Mouse (Mus musculus): ENCODE results near the gene Arl10. TPM values are rescaled to one million over a fixed set of nuclear protein-coding genes. Genes with fewer than 3 reads are reported as not detected.

Arl10 gene
- polyA plus RNA-seq, 1 experiment, result not detected

- under 1% methylated on average over 51 of the region's 51 CpGs for WGBS
- TF ChIP-seq CTCF (IDR thresholded peaks at IDR 0.05; ENCODE audit: insufficient read depth, low read depth, low read length) (no peak), POLR2A (IDR thresholded peaks at IDR 0.05; ENCODE audit: insufficient read depth, low read depth, low read length) (peak; percentile 62; the same call in 1 of the 2 replicates)
- Histone ChIP-seq H3K4me3 (ENCODE audit: insufficient read depth, low read depth, low read length) (peak within 1 kb of the TSS; percentile 96), H3K4me1 (ENCODE audit: control insufficient read depth, insufficient read depth, low read length) (peaks cover 3% of the 10 kb centered on the region; the same call in 1 of the 2 replicates), H3K27ac (ENCODE audit: insufficient read depth, low read depth, low read length) (peak within 1 kb of the TSS; percentile 92)
Observed at GRCm38 (mm10) chr13:54589996-54590951, 15.5 kb downstream of the Arl10 start, which contains the start of the genes Nop16 and Higd2a. Nop16 (minus strand) TSS chr13:54590090. Higd2a (plus strand) TSS chr13:54590207.

DNA sequence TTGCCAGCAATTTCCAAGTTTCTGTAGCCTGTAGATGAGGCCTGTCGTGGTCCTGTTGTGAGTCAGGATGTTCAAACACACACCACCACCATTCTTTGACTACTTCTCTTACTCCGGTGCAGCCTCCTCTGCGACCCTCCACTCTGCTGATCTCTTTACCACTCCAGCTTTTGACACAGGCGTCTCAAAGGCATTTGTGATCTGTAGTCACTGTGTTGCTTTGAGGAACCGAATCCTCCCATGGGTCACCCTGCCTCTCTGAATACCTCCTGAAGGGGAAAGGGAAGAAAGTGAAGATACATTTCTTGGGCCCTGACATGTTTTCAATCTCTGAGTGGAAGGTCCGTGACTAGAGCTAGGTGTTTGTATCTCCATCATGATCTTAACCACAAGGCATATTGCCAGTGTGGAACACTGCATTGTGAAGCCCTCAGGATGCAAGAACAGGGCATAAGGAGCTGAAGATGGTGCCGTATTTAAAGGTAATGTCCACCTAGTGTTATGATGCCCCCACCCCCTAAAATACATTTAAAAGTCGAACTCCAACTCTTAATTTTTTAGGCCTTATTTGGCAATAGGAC is 17.1 kb downstream of the Arl10 start:
- WGBS, result 81% methylated on average over 8 of the region's 8 CpGs
- H3K27ac ChIP-seq (ENCODE audit: insufficient read depth, low read depth, low read length), result no peak overlapping the region
- peaks cover 3% of the 10 kb centered on the region; the same call in 1 of the 2 replicates for H3K4me1 ChIP-seq (ENCODE audit: control insufficient read depth, insufficient read depth, low read length)
- no peak overlapping the region for H3K4me3 ChIP-seq (ENCODE audit: insufficient read depth, low read depth, low read length)
- no peak for TF ChIP-seq POLR2A (IDR thresholded peaks at IDR 0.05; ENCODE audit: insufficient read depth, low read depth, low read length)
- TF ChIP-seq CTCF (IDR thresholded peaks at IDR 0.05; ENCODE audit: insufficient read depth, low read depth, low read length), result no peak

DNA sequence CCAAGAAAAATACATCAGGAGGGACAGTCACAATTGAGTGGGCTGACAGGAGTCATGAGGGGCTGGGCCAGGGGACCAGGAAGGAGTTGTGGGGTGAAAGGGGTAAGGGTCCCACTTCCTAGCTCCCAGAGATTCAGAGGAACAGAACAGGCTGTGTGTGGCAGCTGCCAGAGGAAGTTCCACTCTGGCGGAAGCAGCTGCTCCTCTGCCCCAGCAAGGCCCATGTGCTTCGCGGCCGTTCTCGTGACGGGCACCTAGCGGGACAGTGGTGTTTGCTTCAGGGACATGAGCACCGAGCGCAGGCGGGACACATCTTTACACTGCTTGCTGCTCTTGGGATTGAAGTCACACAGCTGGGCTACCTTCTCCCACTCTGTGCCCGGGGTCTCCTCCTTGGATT is 18.8 kb downstream of the Arl10 start:
- peaks cover 3% of the 10 kb centered on the region; the same call in 1 of the 2 replicates for H3K4me1 ChIP-seq (ENCODE audit: control insufficient read depth, insufficient read depth, low read length)
- no peak overlapping the region for H3K27ac ChIP-seq (ENCODE audit: insufficient read depth, low read depth, low read length)
- 76% methylated on average over 11 of the region's 11 CpGs for WGBS
- TF ChIP-seq CTCF (IDR thresholded peaks at IDR 0.05; ENCODE audit: insufficient read depth, low read depth, low read length) (no peak), POLR2A (IDR thresholded peaks at IDR 0.05; ENCODE audit: insufficient read depth, low read depth, low read length) (no peak)
- no peak overlapping the region for H3K4me3 ChIP-seq (ENCODE audit: insufficient read depth, low read depth, low read length)

- H3K4me3 ChIP-seq (ENCODE audit: insufficient read depth, low read depth, low read length), result no peak overlapping the region
- peaks cover 3% of the 10 kb centered on the region; the same call in 1 of the 2 replicates for H3K4me1 ChIP-seq (ENCODE audit: control insufficient read depth, insufficient read depth, low read length)
- TF ChIP-seq POLR2A (IDR thresholded peaks at IDR 0.05; ENCODE audit: insufficient read depth, low read depth, low read length), result no peak
- no peak for TF ChIP-seq CTCF (IDR thresholded peaks at IDR 0.05; ENCODE audit: insufficient read depth, low read depth, low read length)
- H3K27ac ChIP-seq (ENCODE audit: insufficient read depth, low read depth, low read length), result no peak overlapping the region
- 81% methylated on average over 8 of the region's 8 CpGs for WGBS
Observed at GRCm38 (mm10) chr13:54596107-54596690, 21.4 kb downstream of the Arl10 start.

DNA sequence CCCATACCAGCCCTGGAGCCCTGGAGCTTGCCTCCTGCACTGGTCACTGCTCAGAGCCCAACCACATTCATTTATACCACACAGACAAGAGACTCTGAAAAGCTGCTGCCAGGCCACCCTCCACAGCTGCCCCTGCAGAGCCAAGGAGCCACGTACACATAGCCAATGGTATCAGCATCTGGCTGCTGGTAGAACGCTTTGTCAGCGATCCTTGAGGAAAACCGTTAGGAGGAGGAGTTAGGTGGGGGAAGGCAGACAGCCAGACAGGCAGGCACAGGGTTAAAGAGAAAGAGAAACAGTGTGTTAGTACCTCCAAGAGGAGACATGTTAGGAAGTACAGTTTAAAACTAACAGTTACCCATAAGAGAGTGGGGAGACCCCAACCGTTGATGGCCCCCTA is 22.1 kb downstream of the Arl10 start:
- Histone ChIP-seq H3K27ac (ENCODE audit: insufficient read depth, low read depth, low read length) (no peak overlapping the region), H3K4me3 (ENCODE audit: insufficient read depth, low read depth, low read length) (no peak overlapping the region), H3K4me1 (ENCODE audit: control insufficient read depth, insufficient read depth, low read length) (no peaks in the 10 kb centered on the region)
- 58% methylated on average over 5 of the region's 5 CpGs for WGBS
- no peak for TF ChIP-seq CTCF (IDR thresholded peaks at IDR 0.05; ENCODE audit: insufficient read depth, low read depth, low read length)
- no peak for TF ChIP-seq POLR2A (IDR thresholded peaks at IDR 0.05; ENCODE audit: insufficient read depth, low read depth, low read length)

GRCm38 (mm10) chr13:54598622-54599143 is 23.9 kb downstream of the Arl10 start:
- Histone ChIP-seq H3K4me3 (ENCODE audit: insufficient read depth, low read depth, low read length) (no peak overlapping the region), H3K4me1 (ENCODE audit: control insufficient read depth, insufficient read depth, low read length) (peaks cover 3% of the 10 kb centered on the region; the same call in 1 of the 2 replicates), H3K27ac (ENCODE audit: insufficient read depth, low read depth, low read length) (no peak overlapping the region)
- TF ChIP-seq CTCF (IDR thresholded peaks at IDR 0.05; ENCODE audit: insufficient read depth, low read depth, low read length) (no peak), POLR2A (IDR thresholded peaks at IDR 0.05; ENCODE audit: insufficient read depth, low read depth, low read length) (no peak)
- WGBS, result 86% methylated on average over 12 of the region's 12 CpGs

DNA sequence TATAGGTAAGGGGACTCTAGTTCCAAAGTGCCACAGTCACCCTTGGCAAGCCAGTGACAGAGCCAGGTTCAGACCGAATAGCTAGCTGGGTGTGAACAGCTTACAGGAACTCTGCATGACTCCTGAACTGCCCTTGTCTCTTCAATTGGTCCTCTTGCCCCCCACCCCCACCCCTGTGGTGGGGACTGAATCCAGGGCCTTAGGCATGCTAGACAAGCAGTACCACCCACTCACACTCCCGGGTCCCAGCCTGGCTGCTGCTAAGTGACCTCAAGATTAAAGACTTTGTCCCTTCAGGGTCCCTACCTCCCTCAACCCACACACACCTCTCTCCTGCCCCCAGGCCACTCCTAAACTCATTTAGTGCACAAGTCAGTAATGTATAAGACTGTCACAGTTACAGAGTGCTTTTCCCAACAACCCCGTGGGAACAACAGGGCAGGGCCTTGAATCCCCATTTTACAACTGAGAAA is 27.9 kb downstream of the Arl10 start:
- TF ChIP-seq POLR2A (IDR thresholded peaks at IDR 0.05; ENCODE audit: insufficient read depth, low read depth, low read length), result no peak
- no peak for TF ChIP-seq CTCF (IDR thresholded peaks at IDR 0.05; ENCODE audit: insufficient read depth, low read depth, low read length)
- no peak overlapping the region for H3K27ac ChIP-seq (ENCODE audit: insufficient read depth, low read depth, low read length)
- H3K4me3 ChIP-seq (ENCODE audit: insufficient read depth, low read depth, low read length), result no peak overlapping the region
- 64% methylated on average over 3 of the region's 3 CpGs for WGBS
- H3K4me1 ChIP-seq (ENCODE audit: control insufficient read depth, insufficient read depth, low read length), result peaks cover 15% of the 10 kb centered on the region

- H3K4me1 ChIP-seq (ENCODE audit: control insufficient read depth, insufficient read depth, low read length), result peaks cover 15% of the 10 kb centered on the region
- no peak overlapping the region for H3K27ac ChIP-seq (ENCODE audit: insufficient read depth, low read depth, low read length)
- no peak overlapping the region for H3K4me3 ChIP-seq (ENCODE audit: insufficient read depth, low read depth, low read length)
- TF ChIP-seq CTCF (IDR thresholded peaks at IDR 0.05; ENCODE audit: insufficient read depth, low read depth, low read length) (no peak), POLR2A (IDR thresholded peaks at IDR 0.05; ENCODE audit: insufficient read depth, low read depth, low read length) (no peak)
Observed at GRCm38 (mm10) chr13:54603501-54603900, 28.7 kb downstream of the Arl10 start.

All from olfactory bulb, adult 2 months (tissue).